Mouse (Mus musculus): ENCODE measurements at regions not wholly inside any gene's neighbourhood (a gene's known extent, or its start where the extent isn't known, plus 50 kb on each side); places are given as distances from the start of the nearest gene placed in this dataset.

- Histone ChIP-seq H3K27ac (ENCODE audit: control insufficient read depth, low read depth, low read length) (no peak overlapping the region), H3K4me3 (ENCODE audit: control insufficient read depth in 1 of 2, insufficient read depth in 1 of 2, low read depth in 2 of 2, low read length in 2 of 2) (no peak overlapping the region), H3K79me2 (ENCODE audit: control insufficient read depth, insufficient read depth, low read length, poor library complexity) (no peaks in the 10 kb centered on the region), H3K9ac (ENCODE audit: control insufficient read depth, low read depth, low read length, poor library complexity, severe bottlenecking) (no peak overlapping the region), H3K9me3 (replicated peaks; ENCODE audit: insufficient read depth, low read length) (no peaks in the 10 kb centered on the region), H3K36me3 (ENCODE audit: control insufficient read depth in 1 of 2, insufficient read depth in 2 of 2, low read length in 2 of 2) (no peaks in the 10 kb centered on the region), H3K27me3 (ENCODE audit: control insufficient read depth in 1 of 2, insufficient read depth in 2 of 2, low read length in 2 of 2) (no peaks in the 10 kb centered on the region), H3K4me1 (ENCODE audit: control insufficient read depth in 1 of 2, insufficient read depth in 2 of 2, low read length in 2 of 2) (no peaks in the 10 kb centered on the region)
- TF ChIP-seq HCFC1 (IDR thresholded peaks at IDR 0.05; ENCODE audit: low read depth, low read length) (no peak), GATA1 (IDR thresholded peaks at IDR 0.05; ENCODE audit: low read depth, low read length) (no peak), POLR2AphosphoS2 (IDR thresholded peaks at IDR 0.05; ENCODE audit: low read length) (no peak), ZNF384 (IDR thresholded peaks at IDR 0.05; ENCODE audit: low read depth, low read length) (no peak), ZKSCAN1 (IDR thresholded peaks at IDR 0.05; ENCODE audit: low read depth, low read length) (no peak), TBP (IDR thresholded peaks at IDR 0.05; ENCODE audit: low read depth, low read length) (no peak), CHD1 (IDR thresholded peaks at IDR 0.05; ENCODE audit: low read depth, low read length) (no peak), NRF1 (IDR thresholded peaks at IDR 0.05; ENCODE audit: insufficient read depth, low read depth, low read length, poor library complexity, severe bottlenecking) (no peak), MEF2A (IDR thresholded peaks at IDR 0.05; ENCODE audit: extremely low read depth, insufficient replicate concordance, low read depth, low read length, poor library complexity, severe bottlenecking) (no peak)
- no peak for DNase-seq (ENCODE audit: low read depth, low spot score)
Observed at GRCm38 (mm10) chr6:106950909-106951308, 151.0 kb upstream of the Crbn start.

GRCm38 (mm10) chr6:106961320-106961719 is 161.4 kb upstream of the Crbn start:
- H3K27me3 ChIP-seq (ENCODE audit: control insufficient read depth in 1 of 2, insufficient read depth in 2 of 2, low read length in 2 of 2) = no peaks in the 10 kb centered on the region
- H3K4me1 ChIP-seq (ENCODE audit: control insufficient read depth in 1 of 2, insufficient read depth in 2 of 2, low read length in 2 of 2) = no peaks in the 10 kb centered on the region
- no peak overlapping the region for H3K27ac ChIP-seq (ENCODE audit: control insufficient read depth, low read depth, low read length)
- TF ChIP-seq POLR2AphosphoS5 (IDR thresholded peaks at IDR 0.05; ENCODE audit: borderline replicate concordance, low read depth, low read length) = no peak
- no peaks in the 10 kb centered on the region for H3K79me2 ChIP-seq (ENCODE audit: control insufficient read depth, insufficient read depth, low read length, poor library complexity)
- no peaks in the 10 kb centered on the region for H3K9me3 ChIP-seq (replicated peaks; ENCODE audit: insufficient read depth, low read length)
- no peaks in the 10 kb centered on the region for H3K36me3 ChIP-seq (ENCODE audit: control insufficient read depth in 1 of 2, insufficient read depth in 2 of 2, low read length in 2 of 2)
- H3K4me3 ChIP-seq (ENCODE audit: control insufficient read depth in 1 of 2, insufficient read depth in 1 of 2, low read depth in 2 of 2, low read length in 2 of 2) = no peak overlapping the region
- H3K9ac ChIP-seq (ENCODE audit: control insufficient read depth, low read depth, low read length, poor library complexity, severe bottlenecking) = no peak overlapping the region
- no peak for DNase-seq (ENCODE audit: low read depth, low spot score)

DNA sequence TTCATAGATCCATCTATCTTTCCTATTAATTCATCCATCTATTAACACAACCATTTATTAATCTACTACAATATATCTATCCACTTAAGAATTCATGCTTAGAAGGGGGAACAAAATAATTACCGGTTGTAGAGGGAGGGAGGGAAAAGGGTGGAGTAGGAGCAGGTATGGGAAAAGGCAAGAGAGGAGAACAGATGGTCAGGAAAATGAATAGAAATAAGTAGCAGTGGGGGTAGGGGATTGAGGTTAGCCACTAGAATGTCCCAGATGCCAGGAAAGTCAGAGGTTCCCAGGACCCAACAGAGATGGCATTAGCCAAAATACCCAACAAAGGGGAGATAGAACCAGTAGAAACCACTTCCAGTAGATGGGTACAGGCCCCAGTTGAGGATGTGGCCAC is 164.5 kb upstream of the Crbn start:
- Histone ChIP-seq H3K36me3 (ENCODE audit: control insufficient read depth in 1 of 2, insufficient read depth in 2 of 2, low read length in 2 of 2) (no peaks in the 10 kb centered on the region), H3K9ac (ENCODE audit: control insufficient read depth, low read depth, low read length, poor library complexity, severe bottlenecking) (no peak overlapping the region), H3K9me3 (replicated peaks; ENCODE audit: insufficient read depth, low read length) (no peaks in the 10 kb centered on the region), H3K27me3 (ENCODE audit: control insufficient read depth in 1 of 2, insufficient read depth in 2 of 2, low read length in 2 of 2) (no peaks in the 10 kb centered on the region), H3K4me1 (ENCODE audit: control insufficient read depth in 1 of 2, insufficient read depth in 2 of 2, low read length in 2 of 2) (no peaks in the 10 kb centered on the region), H3K4me3 (ENCODE audit: control insufficient read depth in 1 of 2, insufficient read depth in 1 of 2, low read depth in 2 of 2, low read length in 2 of 2) (no peak overlapping the region), H3K79me2 (ENCODE audit: control insufficient read depth, insufficient read depth, low read length, poor library complexity) (no peaks in the 10 kb centered on the region), H3K27ac (ENCODE audit: control insufficient read depth, low read depth, low read length) (no peak overlapping the region)
- no peak for DNase-seq (ENCODE audit: low read depth, low spot score)
- TF ChIP-seq ZNF384 (IDR thresholded peaks at IDR 0.05; ENCODE audit: low read depth, low read length) (no peak), MXI1 (IDR thresholded peaks at IDR 0.05; ENCODE audit: low read depth, low read length) (no peak), TCF12 (IDR thresholded peaks at IDR 0.05; ENCODE audit: low read depth, low read length) (no peak), MAX (IDR thresholded peaks at IDR 0.05; ENCODE audit: low read length) (no peak), NELFE (IDR thresholded peaks at IDR 0.05; ENCODE audit: low read depth, low read length) (no peak), GATA1 (IDR thresholded peaks at IDR 0.05; ENCODE audit: low read depth, low read length) (no peak), MEF2A (IDR thresholded peaks at IDR 0.05; ENCODE audit: extremely low read depth, insufficient replicate concordance, low read depth, low read length, poor library complexity, severe bottlenecking) (no peak), POLR2AphosphoS5 (IDR thresholded peaks at IDR 0.05; ENCODE audit: borderline replicate concordance, low read depth, low read length) (no peak), CHD1 (IDR thresholded peaks at IDR 0.05; ENCODE audit: low read depth, low read length) (no peak), GABPA (IDR thresholded peaks at IDR 0.05; ENCODE audit: low read depth, low read length) (no peak), JUND (IDR thresholded peaks at IDR 0.05; ENCODE audit: low read depth, low read length) (no peak), ZMIZ1 (IDR thresholded peaks at IDR 0.05; ENCODE audit: low read depth, low read length) (no peak), UBTF (IDR thresholded peaks at IDR 0.05; ENCODE audit: borderline replicate concordance, insufficient read depth, low read depth, low read length) (no peak), E2F4 (IDR thresholded peaks at IDR 0.05; ENCODE audit: borderline replicate concordance, low read depth, low read length) (no peak), TAL1 (IDR thresholded peaks at IDR 0.05; ENCODE audit: low read length) (no peak), RCOR1 (IDR thresholded peaks at IDR 0.05; ENCODE audit: low read depth, low read length) (no peak), ZKSCAN1 (IDR thresholded peaks at IDR 0.05; ENCODE audit: low read depth, low read length) (no peak), CHD2 (IDR thresholded peaks at IDR 0.05; ENCODE audit: low read length) (no peak)

Measured in MEL (cell line).